Mouse (Mus musculus): ENCODE results near the gene Paqr7.
A peak's percentile ranks its signal among the peaks of the same experiment; 100 is the strongest.

The Paqr7 gene

GRCm38 (mm10) chr4:134501095-134501494 is 4.6 kb downstream of the Paqr7 start:
- no peak for DNase-seq (ENCODE audit: low spot score in 2 of 2)

- DNase-seq (ENCODE audit: low spot score in 2 of 2): no peak
Observed at GRCm38 (mm10) chr4:134503686-134504357, 7.3 kb downstream of the Paqr7 start.

GRCm38 (mm10) chr4:134505303-134505789 is 8.8 kb downstream of the Paqr7 start:
- DNase-seq (ENCODE audit: low spot score in 2 of 2): no peak

DNA sequence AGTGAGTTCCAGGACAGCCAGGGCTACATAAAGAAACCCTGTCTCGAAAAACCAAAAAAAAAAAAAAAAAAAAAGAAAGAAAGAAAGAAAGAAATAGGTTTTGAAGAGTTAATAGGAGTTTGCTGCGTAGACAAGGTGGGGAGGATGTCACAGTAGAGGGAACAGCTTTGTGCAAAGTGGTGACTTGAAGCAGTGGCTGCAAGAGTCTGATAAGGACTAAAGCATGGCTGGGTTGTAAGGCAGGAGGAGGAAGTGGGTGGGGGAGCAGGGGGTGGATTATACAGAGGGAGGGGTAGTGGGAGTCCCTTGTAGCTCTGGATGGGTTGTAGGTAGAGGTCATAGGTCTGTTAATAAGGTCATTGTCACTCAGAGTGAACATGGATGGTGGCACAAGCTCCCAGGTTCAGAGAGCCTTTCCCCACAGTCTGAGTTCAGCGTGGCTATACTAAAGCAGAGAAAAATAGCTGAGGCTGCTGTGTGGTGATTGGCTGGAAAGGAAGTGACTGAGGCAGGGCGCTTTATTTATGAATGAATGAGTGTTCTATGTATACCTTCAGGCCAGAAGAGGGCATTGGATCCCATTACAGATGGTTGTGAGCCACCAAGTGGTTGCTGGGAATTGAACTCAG is 9.6 kb downstream of the Paqr7 start:
- no peak for DNase-seq (ENCODE audit: low spot score in 2 of 2)

DNA sequence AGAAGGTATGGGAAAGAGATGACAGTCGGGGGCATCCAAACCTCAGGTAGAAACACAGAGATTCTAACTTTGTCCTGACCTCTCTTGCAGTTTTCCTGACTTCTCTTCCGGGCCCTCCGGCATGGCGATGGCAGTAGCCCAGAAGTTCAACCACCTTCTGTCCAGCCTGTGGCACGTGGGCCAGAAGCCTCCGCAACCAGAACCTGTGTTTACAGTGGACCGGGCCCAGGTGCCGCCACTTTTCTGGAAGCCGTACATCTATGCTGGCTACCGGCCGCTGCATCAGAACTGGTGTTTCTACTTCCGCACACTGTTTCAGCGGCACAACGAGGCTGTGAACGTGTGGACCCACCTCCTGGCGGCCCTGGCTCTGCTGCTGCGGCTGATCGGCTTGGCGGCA is 10.2 kb downstream of the Paqr7 start:
- no peak for DNase-seq (ENCODE audit: low spot score in 2 of 2)

- DNase-seq (ENCODE audit: low spot score in 2 of 2): no peak
Observed at GRCm38 (mm10) chr4:134510396-134510795, 13.9 kb downstream of the Paqr7 start.

- DNase-seq (ENCODE audit: low spot score in 2 of 2): peak; percentile 69 to 73
Observed at GRCm38 (mm10) chr4:134510845-134511411, 14.4 kb downstream of the Paqr7 start, which contains the start of gene Aunip. Gene Aunip (plus strand): TSS chr4:134510999.

DNA sequence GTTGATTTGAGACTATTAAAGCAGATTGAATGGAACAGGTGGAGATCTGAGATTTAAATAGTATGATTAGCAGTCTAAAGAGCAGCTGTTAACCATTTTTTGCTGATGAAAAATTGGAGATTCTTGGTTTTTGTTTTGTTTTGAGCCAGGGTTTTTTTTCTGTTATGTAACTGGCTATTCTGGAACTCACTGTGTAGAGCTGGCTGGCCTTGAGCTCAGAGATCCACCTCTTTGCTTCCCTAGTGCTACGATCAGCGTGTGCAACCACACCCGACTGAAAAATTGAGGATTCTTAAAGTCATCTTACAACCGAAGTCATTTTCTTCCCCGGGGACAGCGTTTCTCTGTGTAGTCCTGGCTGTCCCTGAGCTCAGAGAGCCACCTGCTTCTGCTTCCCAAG is 15.2 kb downstream of the Paqr7 start:
- no peak for DNase-seq (ENCODE audit: low spot score in 2 of 2)

DNA sequence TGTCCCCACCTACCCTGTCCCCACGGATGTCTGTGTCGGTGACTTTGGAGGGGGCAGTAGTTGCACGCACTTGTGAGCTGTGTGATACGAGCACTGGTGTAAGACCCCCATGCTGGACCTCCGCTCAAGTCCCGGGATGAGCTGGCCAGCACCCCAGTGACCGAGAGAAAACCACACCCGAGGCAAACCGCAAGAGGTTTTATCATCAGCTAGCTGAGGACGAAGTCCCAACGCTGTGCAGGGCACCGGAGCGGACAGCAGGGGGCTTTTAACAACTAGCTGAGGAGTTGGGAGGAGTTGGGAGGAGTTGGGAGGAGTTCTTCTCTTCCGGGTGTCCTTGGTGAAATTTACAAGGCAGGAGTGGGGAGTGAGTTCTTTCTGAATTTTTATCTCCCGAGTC is 16.3 kb downstream of the Paqr7 start:
- DNase-seq (ENCODE audit: low spot score in 2 of 2): peak in 1 of 2 experiments; percentile 50

DNA sequence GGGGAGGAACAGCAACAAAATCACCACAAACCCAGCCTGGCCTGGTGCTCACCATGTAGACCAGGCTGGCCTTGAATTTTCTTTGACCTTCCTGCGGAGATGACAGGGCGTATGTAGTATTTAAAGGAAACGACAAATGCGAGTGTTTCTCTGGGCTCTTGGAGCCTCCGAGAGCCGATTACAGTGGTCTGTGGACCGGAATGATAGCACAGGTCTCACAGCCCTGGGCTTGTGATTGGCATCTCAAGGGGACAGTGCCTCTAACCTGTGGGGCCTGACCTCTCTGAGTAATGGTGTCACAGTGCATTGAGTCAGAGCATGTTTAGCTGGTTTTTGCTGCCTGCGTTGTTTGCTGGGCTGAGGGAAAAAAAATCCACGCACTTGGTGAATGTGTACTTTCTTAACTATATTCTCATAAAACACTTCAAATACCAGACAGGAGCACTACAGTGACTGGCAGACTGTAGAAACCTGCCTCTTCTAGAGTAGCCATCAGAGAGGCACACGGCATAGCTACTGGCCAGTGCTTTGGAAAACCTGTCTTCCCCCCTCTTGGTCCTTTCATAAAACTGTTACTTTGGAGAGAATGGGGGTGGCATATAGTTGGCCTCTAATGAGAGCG is 17.9 kb downstream of the Paqr7 start:
- peak in 1 of 2 experiments; percentile 36 for DNase-seq (ENCODE audit: low spot score in 2 of 2)

DNA sequence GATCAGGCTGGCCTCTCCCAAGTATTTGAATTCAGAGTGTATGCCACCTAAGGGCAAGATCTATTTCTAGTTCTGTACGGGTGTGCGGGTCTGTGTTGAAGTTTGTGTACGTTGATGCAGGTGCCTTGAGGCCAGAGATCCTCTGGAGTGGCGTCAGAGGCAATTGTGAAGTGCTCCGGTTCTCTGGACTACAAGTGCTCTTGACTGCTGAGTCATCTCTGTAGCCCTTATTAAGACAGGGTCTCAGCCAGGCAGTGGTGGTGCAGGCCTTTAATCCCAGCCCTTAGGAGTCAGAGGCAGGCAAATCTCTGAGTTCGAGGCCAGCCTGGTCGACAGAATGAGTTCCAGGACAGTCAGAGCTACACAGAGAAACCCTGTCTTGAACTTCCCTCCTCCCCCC is 19.1 kb downstream of the Paqr7 start:
- no peak for DNase-seq (ENCODE audit: low spot score in 2 of 2)

DNA sequence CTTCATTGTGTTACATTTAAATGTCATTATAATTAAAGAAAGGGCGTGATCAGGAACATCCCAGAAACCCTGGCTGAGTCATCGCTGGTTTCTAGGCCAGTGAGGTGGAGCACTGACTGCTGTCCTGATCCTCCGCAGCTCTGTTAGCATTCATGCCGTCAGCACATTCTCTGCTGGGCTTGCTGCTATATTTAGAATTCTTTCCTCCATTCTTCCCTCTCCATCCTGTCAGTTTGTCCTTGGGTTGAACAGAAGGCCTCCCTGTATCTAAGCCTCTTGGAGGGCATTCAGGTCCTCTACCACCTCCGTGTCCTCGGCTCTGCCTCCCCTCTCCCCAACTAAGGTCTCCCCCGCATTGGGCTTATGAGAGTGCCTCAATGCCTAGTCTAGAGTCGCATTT is 20.5 kb downstream of the Paqr7 start:
- DNase-seq (ENCODE audit: low spot score in 2 of 2): peak in 1 of 2 experiments; percentile 49

GRCm38 (mm10) chr4:134517719-134518118 is 21.2 kb downstream of the Paqr7 start:
- no peak for DNase-seq (ENCODE audit: low spot score in 2 of 2)

DNA sequence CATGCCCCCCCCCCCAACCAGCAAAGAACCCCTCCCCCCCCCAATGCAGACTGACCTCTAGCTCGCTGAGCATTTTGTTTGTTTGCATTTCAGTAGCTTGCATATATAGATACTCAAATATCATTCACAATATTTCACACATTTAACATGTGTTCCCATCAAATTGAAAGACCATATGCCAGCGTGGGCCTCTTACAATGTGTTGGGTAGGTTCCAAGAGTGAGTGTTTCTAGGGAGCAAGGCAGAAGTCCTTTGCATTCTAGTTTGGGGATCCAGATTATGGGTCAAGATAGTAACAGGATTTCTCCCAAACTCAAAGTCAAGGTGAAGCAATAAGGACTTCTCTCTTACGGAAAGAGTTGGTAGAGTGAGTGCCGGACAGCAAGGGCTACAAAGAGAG is 22.0 kb downstream of the Paqr7 start:
- no peak for DNase-seq (ENCODE audit: low spot score in 2 of 2)

DNA sequence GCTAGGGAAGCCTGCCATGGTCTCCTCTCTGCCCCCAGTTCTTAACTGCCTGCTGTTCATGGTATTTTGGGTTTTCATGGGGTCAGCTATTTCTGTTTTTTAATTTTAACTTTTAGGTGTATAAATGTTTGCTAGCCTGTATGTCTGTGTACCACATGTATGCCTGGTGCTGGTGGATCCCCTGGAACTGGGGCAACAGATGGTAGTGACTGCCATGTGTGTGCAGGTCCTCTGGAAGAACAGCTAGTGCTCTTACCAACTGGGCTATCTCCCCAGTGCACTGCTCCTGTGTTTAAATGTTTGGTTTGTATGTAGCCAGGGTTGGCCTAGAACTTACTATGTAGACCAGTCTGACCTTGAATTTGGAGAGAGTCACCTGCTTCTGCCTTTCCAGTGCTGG is 22.8 kb downstream of the Paqr7 start:
- DNase-seq (ENCODE audit: low spot score in 2 of 2): no peak

GRCm38 (mm10) chr4:134523447-134523846 is 26.9 kb downstream of the Paqr7 start:
- no peak for DNase-seq (ENCODE audit: low spot score in 2 of 2)

- DNase-seq (ENCODE audit: low spot score in 2 of 2): no peak
Observed at GRCm38 (mm10) chr4:134525806-134526205, 29.3 kb downstream of the Paqr7 start.

- no peak for DNase-seq (ENCODE audit: low spot score in 2 of 2)
Observed at GRCm38 (mm10) chr4:134526220-134526619, 29.7 kb downstream of the Paqr7 start.

DNA sequence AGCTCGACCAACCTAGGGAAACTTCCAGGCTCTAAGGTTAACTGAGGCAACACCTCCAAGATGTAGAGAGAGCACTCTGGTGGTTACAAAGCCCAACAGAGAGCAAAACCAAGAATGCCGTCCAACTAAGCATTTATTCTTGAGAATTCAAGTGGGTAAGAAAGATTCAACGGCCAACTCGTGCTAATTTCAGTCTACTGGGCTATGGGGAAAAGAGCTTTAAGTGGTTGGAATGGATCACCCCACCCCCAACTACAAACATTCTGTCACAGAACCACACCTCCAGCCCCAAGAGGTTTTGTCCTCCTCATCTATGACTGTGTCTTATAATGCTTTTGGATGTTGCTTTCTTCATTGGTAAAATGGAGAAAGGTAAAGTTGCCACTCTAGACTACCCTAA is 36.4 kb downstream of the Paqr7 start:
- no peak for DNase-seq (ENCODE audit: low spot score in 2 of 2)

DNA sequence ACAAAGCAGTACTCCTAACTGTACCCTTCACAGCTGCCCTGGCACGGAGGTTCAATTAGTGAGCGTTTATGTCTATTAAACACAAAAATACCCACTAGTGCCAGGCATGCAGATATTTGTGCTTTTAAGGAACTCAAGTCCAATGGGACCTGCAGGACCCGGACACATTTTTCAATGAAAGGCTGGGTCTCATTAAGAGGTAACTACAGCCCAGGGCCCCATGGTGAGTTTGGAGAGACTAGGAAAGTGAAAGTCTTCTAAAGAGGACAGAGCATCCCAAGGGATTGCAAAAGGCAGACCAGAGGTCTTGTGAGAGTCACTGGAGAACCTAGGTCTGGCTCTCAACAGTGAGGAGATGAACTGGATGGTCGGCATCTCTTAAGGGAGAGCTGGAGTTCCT is 36.9 kb downstream of the Paqr7 start:
- DNase-seq (ENCODE audit: low spot score in 2 of 2): no peak

DNA sequence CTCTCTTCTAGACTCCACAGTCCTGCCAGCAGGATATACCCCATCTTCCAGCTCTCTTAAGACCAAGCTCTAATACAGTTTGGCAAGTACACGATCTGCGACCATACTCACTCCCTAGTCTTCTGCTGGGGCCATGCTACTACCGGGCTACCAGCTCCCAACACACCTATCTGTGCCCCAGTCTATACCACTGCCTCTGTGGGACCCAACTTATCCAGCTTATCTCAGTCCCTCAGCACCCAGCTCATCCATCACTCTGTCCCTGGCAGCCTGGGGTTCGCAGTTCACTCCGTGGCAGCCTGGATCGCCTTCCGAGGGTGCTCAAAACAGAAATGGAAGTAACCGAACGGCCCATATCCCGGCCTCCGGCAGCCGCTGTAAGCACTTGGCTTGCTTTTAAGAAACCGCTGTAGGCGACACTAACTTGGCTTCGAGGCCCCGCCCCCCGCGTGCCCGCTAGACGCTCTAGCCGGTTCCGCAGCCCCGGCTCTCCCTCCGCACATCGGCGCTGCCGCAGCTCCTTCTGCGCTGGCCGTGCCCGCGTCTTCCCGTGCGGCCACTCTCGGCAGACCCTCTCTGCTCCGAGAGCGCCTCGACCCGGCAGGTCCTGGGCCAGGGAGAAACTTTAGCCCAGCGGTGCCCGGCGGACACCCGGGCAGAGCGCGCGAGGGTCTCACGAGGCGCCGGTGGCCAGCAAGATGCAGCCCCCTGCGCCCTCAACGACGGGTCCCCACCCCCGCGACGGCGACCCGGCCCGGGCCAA is 37.8 kb downstream of the Paqr7 start:
- peak; percentile 49 to 62 for DNase-seq (ENCODE audit: low spot score in 2 of 2)

Measured in urinary bladder, adult 18-20 months (tissue).